Mouse (Mus musculus) stomach, postnatal 0 days (tissue): ENCODE measurements around the gene Neu4.
"Not testable (repeated sequence)": the region's sequence is repeated elsewhere in the genome, so short reads cannot be mapped to it uniquely, and the experiment has no call there.

Experiments used
- CTCF ChIP-seq: IDR thresholded peaks from 2 replicates; pipeline ENCODE4 v1.5.1; 2016; ENCODE audit warnings: antibody characterized with exemption, low read depth, mild to moderate bottlenecking, moderate library complexity
- EP300 ChIP-seq: optimal IDR thresholded peaks from 2 replicates; pipeline ENCODE3; 2016; ENCODE audit warnings: antibody characterized with exemption

- not testable (repeated sequence) for TF ChIP-seq CTCF, EP300
Observed at GRCm38 (mm10) chr1:93980932-93981331, 39.3 kb upstream of the Neu4 start.
